Mouse (Mus musculus): ENCODE results near the gene Ccdc177.

Gene Ccdc177

DNA sequence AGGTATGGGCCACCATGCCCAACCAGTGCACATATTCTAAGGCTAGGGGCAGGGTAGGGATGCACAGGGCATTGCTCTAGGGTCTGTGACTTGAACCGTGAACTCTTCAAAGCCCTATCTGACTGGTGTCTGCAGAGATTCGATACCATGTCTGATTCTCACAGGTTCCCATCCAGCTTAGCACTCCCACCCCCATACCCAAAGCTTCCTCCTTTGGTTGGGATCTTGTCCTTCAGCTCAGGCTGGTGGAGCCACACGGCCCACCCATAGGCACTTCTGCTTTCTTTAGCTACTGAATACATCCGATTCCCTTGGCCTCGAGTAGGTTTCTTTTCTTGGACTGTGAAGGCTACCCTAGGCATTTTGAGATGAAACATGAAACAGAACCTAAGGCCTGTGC, 24.5 kb upstream of the Ccdc177 start:
- no peak for ATAC-seq (ENCODE audit: low TSS enrichment)

DNA sequence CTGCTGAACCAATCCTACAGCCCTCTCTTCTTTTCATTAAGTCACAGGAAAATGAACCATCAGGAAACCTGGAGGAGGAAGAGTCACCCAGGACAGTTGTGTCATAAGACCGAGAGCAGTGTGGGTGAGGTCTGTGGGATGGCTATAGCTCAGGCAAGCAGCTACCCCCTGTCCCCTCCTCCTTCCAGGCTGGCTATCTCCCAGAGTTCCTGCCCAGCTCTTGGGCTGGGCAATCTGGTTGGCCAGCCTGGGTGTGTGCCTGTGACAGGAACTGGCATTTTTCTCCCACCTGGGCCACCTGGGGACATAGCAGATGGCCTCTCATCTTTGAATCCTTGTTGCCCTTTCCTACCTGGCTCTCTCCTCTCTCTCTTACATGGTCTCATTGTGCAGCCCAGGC, 23.4 kb upstream of the Ccdc177 start:
- no peak for ATAC-seq (ENCODE audit: low TSS enrichment)

DNA sequence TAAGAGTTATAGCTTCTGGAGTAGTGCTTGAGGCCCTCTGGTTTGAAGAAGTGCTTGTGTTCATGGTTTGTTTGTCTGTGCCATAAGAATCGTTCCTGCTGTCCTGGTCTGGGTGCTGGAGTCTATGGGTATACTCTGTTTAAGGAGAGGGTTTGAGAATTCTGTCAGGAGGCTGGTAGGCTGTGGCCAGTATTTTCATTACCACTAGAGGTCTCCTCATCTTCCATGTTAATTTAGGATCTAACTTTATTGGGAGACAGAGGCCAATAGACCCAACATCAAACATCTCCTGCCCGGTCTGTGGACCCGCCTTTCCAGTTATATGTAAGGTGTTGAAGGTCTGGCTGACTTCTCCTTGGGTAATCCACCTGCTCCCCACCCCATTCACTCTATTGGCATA, 22.4 kb upstream of the Ccdc177 start:
- peak; percentile 73; the same call in 1 of the 2 replicates for ATAC-seq (ENCODE audit: low TSS enrichment)

DNA sequence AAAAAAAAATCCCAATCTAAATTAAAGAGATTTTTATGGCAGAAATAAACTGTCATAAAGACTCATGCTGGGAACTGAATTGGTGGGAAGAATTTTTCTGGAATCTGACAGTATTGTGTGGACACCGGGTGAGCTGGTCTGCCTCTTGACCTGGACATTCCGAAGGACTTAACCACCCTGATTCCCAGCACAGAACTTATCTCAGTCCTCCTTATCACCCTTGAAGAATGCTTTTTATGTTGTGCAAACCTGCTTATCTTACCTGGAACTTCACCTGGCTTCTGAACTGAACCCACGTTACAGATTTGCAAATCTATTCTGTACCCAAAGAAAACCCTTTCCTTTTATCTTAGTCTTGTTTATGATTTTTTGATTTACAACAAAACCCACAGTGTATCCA, 21.7 kb upstream of the Ccdc177 start:
- ATAC-seq (ENCODE audit: low TSS enrichment) = no peak

DNA sequence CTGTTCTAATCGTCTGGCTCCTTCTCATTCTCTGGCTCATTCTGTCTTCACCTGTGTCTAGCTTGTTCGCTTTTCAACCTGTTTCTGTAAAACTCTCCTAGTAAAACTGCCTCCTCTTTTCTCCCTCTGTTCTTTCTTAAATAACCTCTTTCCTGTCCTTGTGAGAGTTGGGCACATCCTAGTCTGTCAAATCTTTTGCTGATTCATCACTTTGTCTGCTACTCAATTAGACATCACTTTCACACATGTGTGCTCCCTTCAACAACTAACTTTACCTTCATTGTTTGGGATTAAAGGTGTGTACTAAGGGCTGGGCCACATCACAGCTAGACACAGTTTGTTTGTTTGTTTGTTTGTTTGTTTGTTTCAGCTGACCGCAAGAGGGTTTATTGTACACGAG, 19.3 kb upstream of the Ccdc177 start:
- no peak for ATAC-seq (ENCODE audit: low TSS enrichment)

DNA sequence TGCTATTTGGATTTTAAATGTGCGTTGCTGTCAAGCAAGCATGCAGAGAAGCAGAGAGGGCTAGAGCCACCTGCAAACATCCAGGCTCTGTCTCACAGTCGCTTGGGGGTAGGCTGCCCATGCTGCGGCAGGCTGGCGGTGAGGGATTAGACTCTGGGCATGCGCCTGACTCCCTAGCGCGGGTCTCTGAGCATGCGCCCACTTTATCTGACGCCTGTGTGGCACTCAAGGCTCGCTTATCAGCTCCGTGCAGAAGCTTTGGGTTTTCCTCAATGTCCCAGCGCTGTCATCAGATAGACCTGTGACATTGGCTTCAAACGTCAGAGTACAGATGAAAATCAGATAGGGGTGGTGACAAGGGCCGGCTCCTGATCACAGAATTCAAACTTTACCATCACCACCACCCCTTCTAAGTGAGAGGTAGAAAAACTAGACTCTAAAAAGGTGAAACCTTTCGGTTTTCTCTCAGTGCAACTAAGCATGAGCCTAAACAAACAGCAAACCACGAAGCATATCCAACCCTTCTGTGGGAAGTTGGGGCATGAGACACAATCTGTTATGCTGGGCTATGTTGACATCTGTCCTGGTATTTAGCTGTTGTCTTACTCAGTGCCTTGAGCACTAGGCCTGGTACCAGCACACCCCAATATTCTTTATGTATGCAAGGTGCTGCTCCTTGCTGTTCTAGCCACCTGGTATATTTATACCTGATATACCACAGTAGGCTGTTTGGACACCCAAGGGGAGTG, 17.9 kb upstream of the Ccdc177 start:
- no peak for ATAC-seq (ENCODE audit: low TSS enrichment)

DNA sequence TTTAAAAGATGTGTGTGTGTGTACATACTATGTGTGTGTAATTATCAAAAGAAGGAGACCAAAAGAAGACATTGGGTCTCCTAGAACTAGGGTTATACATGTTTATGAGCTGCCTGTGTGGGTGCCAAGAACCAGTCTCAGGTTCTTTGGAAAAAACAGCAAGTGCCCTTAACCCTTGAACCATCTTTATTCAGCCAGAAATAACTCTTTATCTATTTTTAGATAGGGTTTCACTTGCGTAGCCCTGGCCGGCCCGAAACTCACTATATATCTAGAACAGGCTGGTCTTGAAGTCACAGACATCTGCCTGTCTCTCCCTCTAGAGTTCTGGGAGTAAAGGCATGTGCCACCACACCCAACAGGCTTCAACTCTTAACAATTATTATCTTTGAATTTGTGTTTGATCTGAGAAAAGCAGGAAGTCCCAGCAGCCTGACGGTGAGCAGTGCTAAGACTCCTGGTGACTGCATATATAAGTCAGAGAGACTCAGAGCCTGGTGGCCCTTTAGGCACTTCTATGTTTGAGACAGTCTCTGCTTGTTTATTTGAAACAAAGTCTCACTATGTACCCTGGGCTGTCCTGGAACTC, 15.7 kb upstream of the Ccdc177 start:
- ATAC-seq (ENCODE audit: low TSS enrichment) = no peak

DNA sequence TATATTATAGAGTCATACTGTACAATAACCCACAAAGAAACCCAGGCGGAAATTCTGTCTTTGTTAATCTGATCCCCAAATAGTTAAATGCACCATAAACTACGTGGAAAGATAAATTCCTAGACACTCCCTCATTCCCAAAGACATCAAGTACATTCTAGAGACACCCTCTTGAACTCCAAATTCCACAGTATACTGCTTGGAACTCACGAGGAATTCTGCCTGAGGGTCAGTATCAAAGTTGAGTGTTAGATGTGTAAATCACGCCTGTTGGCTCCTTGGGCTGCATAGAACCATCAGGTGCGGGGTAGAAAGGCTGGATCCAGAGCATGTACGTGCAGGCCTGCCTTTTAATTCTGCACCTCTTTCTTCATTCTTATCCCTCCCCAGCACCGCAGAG, 14.3 kb upstream of the Ccdc177 start:
- ATAC-seq (ENCODE audit: low TSS enrichment) = no peak

DNA sequence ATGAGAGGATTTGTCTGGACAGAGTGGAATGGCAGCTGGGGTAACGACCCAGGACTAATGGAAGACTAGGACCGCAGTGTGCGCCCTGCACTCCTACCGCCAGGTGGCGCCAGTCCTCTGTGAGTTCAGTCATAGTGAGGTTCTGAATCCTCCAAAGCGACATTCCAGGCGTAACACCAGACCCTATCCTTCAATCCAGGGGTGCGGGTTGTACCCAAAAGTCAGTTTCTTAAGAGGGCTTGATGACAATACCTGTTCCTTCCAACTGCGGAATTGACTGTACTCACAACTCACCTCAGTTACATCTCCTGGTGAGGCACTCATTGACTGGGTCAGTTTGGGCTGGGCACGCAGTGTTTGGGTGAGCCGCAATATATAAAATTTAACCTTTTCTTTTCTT, 9.2 kb upstream of the Ccdc177 start:
- ATAC-seq (ENCODE audit: low TSS enrichment) = peak; percentile 92

DNA sequence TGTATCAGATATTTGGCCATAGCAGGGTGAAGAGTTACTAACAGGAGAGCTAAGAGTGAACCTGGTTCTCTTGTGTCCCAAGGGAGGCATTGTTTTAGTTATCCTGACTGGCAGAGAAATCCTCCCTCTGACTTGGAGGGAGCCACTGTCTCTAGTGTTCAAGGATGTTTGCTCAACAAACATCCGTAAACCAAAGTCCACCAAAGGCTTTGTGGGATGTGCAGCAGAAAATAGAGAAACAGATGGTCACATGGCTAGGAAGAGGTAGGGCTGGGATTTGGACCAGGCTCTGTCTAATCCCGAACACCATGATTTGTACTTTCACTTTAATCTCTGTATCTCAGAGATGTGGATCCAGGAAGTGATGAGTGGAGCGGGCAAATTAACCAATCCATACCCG, 3.6 kb upstream of the Ccdc177 start:
- no peak for ATAC-seq (ENCODE audit: low TSS enrichment)

DNA sequence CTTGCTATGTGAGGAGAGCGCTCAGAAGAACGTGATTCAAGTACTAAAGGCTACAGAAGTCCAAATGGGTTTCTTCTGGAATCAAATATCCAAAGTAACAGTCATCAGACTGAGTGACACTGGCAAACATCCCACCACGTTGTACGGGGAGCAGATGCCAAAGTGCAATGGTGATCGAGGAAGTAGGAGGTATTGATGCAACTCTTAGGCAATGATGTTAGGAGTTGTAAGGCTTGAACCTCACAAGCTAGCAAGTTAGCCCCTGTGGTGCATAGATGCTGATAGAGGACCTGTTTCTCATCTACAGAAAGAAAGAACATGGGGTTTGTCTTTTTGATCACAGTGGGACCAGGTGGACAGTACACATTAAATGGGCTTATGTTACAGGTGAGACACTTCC, 2.5 kb upstream of the Ccdc177 start:
- ATAC-seq (ENCODE audit: low TSS enrichment) = no peak

DNA sequence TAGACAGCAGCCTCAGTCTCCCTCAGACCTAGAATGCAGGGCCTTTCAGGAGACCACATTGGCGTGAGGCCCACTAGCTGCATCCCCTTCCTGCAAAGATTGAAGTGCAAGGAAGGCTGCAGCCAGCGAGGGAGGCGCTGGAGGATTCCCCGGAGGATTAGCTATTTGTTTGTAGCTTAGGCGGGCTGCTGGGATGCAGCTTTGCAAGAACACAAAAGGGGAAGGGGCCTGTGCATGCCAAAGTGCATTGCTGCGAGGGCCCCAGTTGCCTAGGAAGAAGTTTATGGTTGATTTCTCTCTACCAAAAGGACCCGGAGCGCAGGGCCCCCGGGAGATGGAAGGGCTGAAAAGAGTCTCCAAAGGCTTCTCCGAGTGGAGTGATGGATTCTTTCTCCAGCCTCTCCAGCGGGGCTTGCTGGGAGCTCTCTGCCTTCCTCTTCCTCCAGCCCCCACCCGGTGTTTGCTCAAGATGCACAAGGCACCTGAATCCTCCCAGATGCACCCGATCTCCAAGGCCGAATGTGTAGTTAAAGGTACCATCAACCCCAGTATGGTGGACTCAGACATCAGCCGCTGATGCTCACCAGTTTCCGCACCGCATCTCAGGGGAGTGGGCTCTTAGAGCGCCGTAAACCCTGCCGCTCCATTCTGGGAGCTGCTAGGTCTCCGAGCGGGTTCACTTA, 633 bp downstream of the Ccdc177 start:
- peak; percentile 58 for ATAC-seq (ENCODE audit: low TSS enrichment)

DNA sequence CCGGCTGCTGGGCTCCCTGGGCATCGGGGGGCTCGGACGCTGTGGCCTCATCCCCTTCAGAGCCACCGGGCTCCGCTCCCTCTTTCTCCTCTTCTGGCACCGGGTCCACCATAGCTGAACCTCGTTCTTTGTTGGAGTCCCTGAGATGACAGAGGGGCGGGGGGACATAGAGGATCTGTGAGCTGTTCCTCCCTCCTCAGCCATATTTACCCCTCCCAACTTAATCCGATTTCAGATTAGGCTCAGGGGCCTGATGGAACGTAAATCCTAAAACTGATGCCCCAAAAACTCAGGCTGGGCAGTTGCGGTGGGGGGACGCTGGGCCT, 1.1 kb downstream of the Ccdc177 start:
- no peak for ATAC-seq (ENCODE audit: low TSS enrichment)

DNA sequence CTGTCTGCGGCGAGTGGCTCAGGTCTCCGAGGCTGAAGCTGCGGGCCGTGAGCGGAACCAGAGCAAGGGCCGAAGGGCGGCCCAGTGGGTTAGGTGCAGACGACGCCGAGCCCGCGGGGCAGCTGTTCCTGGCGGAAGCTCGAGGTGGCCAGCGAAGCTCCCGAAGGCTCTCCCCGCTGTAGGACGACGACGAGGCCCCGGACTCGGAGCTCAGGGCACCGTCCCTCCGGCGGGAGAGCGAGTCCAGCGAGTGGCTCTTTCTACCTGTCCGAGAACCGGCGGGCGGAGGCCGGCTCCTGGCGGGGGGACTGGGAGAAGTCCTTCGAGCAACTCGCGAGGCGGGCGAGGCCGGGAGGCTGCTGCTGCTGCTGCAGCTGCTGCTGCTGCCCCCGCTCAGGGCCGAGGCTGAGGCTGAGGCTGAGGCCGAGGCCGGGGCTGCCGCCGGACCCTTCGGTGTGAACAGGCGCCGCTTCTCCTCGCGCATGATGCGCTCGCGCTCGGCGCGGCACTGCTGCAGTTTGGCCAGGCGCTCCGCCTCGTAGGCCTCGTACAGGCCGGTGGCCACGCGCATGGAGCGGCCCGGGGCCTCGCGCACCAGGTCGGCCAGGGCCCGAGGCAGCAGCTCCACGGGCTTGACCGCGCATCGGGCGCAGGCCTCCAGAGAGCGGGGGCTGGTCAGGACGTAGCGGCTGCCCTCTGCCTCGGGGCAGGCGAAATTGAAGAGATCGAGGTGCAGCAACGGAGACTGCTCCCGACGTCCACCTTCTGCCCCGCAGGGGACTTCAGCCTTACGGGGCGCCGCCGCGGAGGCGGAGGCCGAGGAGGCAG, 1.7 kb downstream of the Ccdc177 start:
- ATAC-seq (ENCODE audit: low TSS enrichment) = no peak

DNA sequence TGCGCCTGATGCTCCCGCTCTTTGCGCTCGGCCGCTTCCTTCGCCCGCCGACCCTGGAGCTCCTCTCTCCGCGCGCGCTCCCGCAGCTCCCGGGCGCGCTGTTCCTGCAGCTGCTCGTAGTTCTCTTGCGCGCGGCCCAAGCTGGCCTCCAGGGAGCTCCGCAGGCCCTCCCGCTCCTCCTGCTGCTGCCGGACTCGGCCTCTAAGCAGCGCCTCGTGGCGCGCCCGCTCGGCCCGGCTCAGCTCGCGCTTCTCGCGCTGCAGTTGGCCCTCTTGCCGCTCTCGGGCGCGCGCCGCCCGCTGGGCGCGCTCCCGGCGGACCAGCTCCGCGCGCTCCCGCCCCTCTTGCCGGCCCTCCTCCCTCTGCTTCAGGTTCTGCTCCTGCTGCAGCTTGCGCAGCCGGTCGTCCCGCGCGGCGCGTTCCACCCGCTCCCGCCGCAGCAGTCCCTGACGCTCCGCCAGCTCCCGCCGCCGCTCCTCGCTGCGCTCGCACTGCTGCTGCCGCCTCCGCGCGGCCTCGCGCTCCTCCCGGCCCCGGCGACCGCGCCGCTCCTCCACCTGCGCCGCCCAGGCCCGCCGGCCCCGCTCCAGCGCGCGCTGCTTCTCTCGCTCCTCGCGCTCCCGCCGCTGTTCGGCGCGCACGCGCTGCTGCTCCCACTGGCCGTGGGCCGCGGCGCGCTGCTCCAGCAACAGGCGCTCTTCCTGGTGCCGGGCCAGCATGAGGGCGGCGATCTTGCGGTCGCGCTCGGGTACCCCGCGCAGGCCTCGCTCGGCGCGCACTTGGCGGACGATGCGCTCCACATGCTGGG, 2.5 kb downstream of the Ccdc177 start:
- ATAC-seq (ENCODE audit: low TSS enrichment) = no peak

DNA sequence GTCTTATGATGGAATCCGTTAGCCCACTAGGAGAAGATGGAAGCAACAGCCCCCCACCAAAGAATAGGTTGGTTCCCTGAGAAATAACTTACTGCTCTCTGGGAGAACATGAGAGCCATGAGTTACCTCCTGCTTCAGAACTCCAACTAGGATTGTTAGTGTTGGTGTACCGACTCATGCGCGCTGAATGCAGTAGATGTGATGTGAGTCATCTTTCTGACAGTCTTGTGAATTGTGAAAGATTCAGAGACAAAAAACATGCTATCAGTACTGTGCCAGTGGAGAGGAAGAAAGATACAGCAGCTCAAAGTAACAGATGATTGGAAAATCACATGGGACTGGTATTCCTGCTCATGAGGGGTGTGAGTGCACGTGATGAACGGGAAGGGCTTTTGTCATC, 8.9 kb downstream of the Ccdc177 start:
- peak; percentile 91 for ATAC-seq (ENCODE audit: low TSS enrichment)

DNA sequence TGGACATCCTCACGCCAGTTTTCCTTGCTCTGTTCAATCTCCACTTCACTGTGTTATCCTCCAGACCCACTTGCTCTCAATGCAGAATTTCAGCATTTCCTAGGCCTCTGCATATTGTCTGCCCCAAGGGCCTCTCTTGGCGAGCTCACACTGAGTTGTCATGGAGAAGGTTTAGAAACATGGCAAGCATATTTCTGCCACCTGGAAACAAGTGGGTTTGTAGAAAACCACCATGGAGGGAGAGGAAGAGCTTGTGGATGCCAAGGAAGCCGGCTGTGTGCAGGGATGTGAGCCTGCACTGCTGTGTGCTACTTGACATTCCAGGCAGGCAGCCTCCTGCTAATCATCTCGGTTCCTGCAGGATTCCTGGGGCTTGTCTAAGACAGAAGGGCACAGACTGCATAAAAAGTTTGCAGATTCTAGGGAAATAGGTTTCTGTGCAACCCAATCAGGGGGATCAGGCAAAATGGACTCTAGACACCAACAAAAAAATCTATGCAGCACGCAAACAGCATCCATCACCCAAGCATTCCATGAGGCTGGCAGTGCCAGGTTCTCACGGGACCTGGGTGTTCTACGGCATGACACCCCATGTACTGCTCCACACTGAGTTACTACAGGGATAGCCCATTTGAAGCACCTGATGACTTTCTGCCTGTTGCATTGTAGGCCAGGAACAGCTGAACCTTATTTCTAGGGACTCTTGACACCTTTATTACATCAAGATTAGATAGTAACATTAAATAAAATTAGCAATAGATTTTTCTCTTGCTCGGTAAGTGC, 14.3 kb downstream of the Ccdc177 start:
- peak; percentile 44; the same call in 1 of the 2 replicates for ATAC-seq (ENCODE audit: low TSS enrichment)

DNA sequence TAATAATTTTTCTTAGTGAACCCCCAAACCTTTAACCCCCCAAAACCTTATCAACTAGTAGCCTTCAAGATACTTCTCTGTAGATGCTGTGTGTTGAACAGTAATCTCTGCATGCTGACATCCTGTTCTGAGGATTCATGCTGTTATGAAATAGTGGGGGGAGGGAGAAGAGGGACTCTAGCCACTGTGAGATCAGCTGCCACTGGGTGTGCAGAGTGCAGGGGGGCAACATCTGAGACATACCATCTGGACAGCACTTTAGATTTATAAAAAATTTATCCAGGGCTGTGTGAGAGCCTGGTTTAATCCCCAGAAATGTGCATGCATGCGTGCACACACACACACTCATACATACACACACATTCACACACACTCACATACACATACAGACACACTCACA, 15.9 kb downstream of the Ccdc177 start:
- no peak for ATAC-seq (ENCODE audit: low TSS enrichment)

DNA sequence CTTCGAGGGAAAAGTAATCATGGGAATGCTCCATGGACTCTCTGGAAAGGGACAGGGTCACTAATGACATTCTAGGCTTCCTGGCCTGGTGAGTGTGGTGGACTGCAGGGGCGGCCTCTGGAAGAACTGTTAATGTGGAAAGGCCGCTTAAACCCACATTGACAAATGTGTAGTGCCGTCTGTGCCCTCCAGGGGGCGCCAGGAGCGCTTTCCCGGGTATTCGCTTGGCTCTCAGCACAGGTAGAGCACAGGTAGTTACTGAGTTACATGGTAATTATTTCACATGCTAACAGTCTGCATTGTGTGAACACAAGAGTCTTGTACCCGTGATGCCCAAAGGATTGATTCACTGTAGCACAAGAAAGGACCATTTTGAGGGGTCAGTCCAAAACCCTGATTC, 21.0 kb downstream of the Ccdc177 start:
- ATAC-seq (ENCODE audit: low TSS enrichment) = no peak

DNA sequence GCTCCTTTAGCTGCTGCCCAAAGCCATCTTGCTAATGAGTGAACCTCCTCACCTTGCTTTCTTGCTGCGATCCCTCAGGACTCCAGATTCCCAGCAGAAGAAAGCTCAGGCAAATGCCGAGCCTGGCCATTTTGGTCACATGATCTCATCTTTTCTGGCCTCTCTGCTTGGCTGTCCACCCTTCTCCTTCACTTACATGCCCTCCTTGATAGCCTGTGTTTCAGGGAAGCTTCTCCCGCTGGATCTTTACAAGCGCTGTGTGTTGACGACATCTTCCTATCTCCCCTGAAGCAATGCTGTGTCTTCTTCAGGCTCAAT, 23.2 kb downstream of the Ccdc177 start:
- ATAC-seq (ENCODE audit: low TSS enrichment) = peak; percentile 14; the same call in 1 of the 2 replicates

Measured in frontal cortex, adult (tissue).